Mouse (Mus musculus) thymus, adult 2 months (tissue): Measurements from ENCODE around the gene Ranbp3l. TPM values are rescaled to one million over a fixed set of nuclear protein-coding genes. Genes with fewer than 3 reads are reported as not detected.

ENCODE experiments used
- DNase-seq: peaks from one replicate; pipeline ENCODE4 v3.0.0; 2021
- H3K27ac ChIP-seq: fragments of 200-500 bp; 2 replicates; pipeline ENCODE4 v1.5.1; 2012; ENCODE audit warnings: low read length, control low read depth; ENCODE audit not compliant: control insufficient read depth, insufficient read depth
- H3K27me3 ChIP-seq: fragments of 200-500 bp; 2 replicates; pipeline ENCODE4 v1.6.1; 2012; ENCODE audit warnings: mild to moderate bottlenecking, low read length, moderate library complexity, mixed read lengths; ENCODE audit not compliant: control insufficient read depth, insufficient read depth
- H3K36me3 ChIP-seq: fragments of 200-500 bp; 2 replicates; pipeline ENCODE4 v1.6.1; 2012; ENCODE audit warnings: mild to moderate bottlenecking, low read length, moderate library complexity; ENCODE audit not compliant: control insufficient read depth, insufficient read depth
- H3K4me1 ChIP-seq: fragments of 200-500 bp; replicated peaks from 2 replicates; pipeline ENCODE4 v1.6.1; 2012; ENCODE audit warnings: low read length; ENCODE audit not compliant: control insufficient read depth, insufficient read depth
- H3K4me3 ChIP-seq: fragments of 200-500 bp; 2 replicates; pipeline ENCODE4 v1.5.1; 2012; ENCODE audit warnings: mild to moderate bottlenecking, low read length, control low read depth, moderate library complexity; ENCODE audit not compliant: control insufficient read depth, insufficient read depth
- CTCF ChIP-seq: fragments of 200-500 bp; IDR thresholded peaks from 2 replicates; pipeline ENCODE4 v1.5.1; 2012; ENCODE audit warnings: mild to moderate bottlenecking, control low read depth, low read length, moderate library complexity, borderline replicate concordance; ENCODE audit not compliant: control insufficient read depth, poor library complexity, insufficient read depth; ENCODE audit errors: extremely low read depth
- POLR2A ChIP-seq: fragments of 200-500 bp; IDR thresholded peaks from 2 replicates; pipeline ENCODE4 v1.6.1; 2012; ENCODE audit warnings: mild to moderate bottlenecking, low read length, control low read depth, moderate library complexity; ENCODE audit not compliant: control insufficient read depth, poor library complexity, insufficient read depth; ENCODE audit errors: extremely low read depth
- WGBS: fragments of 180-500 bp; shearing (Covaris S2); methylation state at CpG from one replicate; pipeline ENCODE4 v1.1.7; 2018; 5-methylcytosine and 5-hydroxymethylcytosine counted together
- polyA plus RNA-seq: library from polyadenylated mRNA; depleted of rRNA; stranded (reverse); fragments of >200 nt; gene quantifications from 2 replicates; pipeline ENCODE4 v1.2.3, GENCODE M21; 2012

The Ranbp3l gene
- polyA plus RNA-seq, 1 experiment = 0.15 TPM

DNA sequence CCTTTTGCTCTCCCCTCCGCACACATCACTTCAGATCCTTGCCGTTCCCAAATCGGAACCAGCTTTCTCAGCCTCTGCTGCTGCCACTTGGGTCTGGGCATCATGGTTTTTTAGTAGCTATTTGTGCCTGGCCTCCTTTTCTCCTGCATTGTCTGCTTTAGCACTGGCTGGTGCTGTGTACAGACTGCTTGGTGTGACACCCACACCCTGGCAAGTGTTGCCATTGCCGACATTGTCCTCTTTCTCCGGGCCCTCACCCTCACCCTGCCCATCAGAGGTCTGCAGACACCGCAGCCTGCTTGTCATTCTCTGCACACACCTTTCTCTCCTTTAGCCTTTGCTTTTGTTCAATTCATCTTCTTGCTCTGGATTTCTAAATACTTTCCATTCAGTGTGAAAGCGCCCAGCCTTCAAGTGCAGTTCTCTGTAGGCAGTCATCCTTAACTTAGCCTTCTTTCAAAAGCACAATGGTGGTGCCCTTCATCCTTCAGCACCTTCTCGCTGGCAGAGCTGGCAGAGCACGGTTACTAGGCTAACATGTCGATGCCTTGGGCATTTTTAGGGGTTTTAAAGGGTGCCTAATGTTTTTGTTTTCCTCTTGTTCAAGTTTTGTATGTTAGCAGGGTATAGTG lies 132.8 kb downstream of the Ranbp3l start:
- TF ChIP-seq POLR2A (no peak), CTCF (no peak)
- Histone ChIP-seq H3K4me1 (no peaks in the 10 kb centered on the region), H3K4me3 (no peak overlapping the region), H3K36me3 (peaks cover 20% of the 10 kb centered on the region), H3K27ac (no peak overlapping the region), H3K27me3 (no peaks in the 10 kb centered on the region)
- no peak for DNase-seq
- WGBS = 97% methylated on average over 10 of the region's 10 CpGs

DNA sequence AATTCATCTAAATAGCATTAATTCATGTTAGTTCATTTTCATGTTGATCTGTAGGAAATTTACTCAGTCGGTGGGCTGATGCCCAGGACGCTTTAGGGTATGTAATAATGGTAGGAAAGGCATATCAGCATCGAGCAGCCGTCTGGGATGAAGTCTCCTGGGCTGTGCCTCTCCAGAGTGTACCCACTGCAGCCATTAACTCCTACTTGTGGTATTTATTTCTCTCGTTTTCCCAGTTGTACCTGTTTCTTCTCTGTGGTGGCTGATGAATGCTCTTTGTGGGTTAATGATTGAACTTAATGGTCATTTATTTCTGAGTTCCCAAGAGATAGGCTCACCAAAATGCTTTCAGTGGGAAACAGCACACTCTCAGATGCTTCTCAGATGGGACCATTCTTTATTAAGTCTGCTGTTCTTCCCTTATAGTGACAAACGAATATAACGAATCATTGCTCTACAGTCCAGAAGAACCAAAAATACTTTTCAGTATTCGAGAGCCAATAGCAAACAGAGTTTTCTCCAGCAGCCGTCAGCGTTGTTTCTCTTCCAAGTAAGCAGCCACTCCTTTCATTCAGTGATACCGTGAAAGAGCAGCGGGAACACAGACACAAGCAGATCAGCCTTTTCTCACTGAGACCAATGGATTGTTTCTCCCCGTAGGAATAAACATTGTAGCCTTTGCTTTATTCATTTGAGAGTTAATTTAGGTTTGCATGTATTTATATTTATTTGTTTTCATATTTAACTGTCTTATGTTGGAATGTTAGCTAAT lies 138.7 kb downstream of the Ranbp3l start:
- H3K4me1 ChIP-seq = no peaks in the 10 kb centered on the region
- TF ChIP-seq POLR2A = no peak
- no peak for TF ChIP-seq CTCF
- WGBS = 95% methylated on average over 13 of the region's 13 CpGs
- H3K27me3 ChIP-seq = no peaks in the 10 kb centered on the region
- DNase-seq = no peak
- H3K4me3 ChIP-seq = no peak overlapping the region
- no peak overlapping the region for H3K27ac ChIP-seq
- peaks cover 24% of the 10 kb centered on the region for H3K36me3 ChIP-seq

DNA sequence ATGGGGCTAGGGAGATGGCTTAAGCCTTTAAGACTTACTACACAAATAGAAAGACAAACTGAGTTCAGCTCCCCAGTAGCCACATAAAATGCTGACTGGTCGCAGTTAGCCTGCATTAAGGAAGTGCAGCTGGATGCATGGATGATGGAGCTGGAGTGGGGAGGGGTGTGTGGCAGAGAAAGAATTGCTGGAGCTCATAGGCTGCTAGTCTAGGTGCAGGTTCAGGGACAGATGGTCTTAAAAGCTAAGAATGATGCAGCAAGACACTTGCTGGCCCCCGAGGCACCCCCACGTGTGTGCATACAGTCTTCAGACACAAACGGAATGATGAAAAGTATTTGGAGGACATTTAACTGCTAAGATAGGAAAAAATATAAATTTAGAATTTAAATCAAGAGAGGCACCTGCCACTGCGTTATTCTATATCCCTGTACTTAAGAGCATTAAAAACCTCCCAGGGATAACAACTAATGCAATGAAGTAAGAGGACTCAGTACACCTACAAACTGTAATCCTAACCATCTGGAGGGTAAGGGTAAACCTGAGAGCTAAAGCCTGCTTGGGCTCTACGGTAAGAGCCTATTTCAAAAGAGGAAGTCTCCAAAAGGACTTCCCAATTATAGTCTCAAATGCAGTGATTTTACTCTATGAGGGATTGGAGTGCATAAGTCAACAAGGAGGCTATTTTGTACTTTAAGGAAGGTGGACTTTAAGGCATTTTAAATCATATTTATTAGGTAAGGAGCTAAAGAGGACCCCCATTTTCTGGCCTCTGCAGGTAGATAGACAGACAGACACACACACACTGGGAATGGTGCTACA lies 143.0 kb downstream of the Ranbp3l start:
- Histone ChIP-seq H3K27me3 (no peaks in the 10 kb centered on the region), H3K27ac (no peak overlapping the region), H3K4me1 (no peaks in the 10 kb centered on the region), H3K36me3 (peaks cover 53% of the 10 kb centered on the region), H3K4me3 (no peak overlapping the region)
- TF ChIP-seq CTCF = no peak
- TF ChIP-seq POLR2A = no peak
- 89% methylated on average over 6 of the region's 6 CpGs for WGBS
- no peak for DNase-seq

DNA sequence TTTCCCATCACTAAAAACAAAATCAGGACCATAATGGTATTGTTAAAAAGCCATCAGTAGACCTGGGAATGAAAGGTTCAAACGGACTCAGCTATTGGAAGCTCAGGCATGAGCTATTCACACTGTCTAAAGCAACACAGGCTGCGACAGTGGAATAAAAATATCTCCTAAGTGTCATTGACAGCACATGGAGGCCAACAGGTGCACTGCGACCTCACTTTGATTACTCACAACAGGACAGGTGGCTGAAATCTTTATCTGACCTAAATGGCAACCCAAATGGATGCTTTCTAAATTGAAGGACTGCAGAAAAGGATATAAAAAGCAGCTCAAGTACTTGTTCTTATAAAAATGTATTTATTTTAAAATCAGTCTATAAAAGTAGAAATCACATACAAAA lies 143.9 kb downstream of the Ranbp3l start:
- Histone ChIP-seq H3K4me1 (no peaks in the 10 kb centered on the region), H3K27ac (no peak overlapping the region), H3K36me3 (peaks cover 60% of the 10 kb centered on the region), H3K4me3 (no peak overlapping the region), H3K27me3 (no peaks in the 10 kb centered on the region)
- no peak for DNase-seq
- no peak for TF ChIP-seq CTCF
- no peak for TF ChIP-seq POLR2A
- 93% methylated on average over 3 of the region's 3 CpGs for WGBS

DNA sequence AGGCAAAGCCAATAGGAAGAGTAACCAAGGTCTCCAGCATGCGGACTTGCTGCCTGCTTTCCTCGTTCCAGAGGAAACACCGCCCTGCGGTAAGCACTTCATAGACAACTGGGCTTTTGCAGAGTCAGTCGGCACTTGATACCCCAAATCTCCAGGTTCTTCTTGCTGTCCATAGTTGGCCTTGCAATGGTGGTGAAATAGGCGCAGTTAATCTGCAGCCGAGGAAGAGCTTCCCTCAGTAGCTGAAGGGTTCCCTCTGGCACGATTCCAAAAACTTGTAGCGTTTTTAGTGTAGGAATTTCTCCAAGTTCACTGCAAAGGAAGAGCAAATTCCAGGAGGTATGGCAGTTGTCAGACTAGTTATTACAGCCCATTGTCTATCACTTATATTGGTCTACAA lies 145.8 kb downstream of the Ranbp3l start:
- no peaks in the 10 kb centered on the region for H3K4me1 ChIP-seq
- no peak for DNase-seq
- H3K27me3 ChIP-seq = no peaks in the 10 kb centered on the region
- WGBS = 95% methylated on average over 9 of the region's 9 CpGs
- H3K4me3 ChIP-seq = no peak overlapping the region
- TF ChIP-seq POLR2A (no peak), CTCF (no peak)
- no peak overlapping the region for H3K27ac ChIP-seq
- peaks cover 57% of the 10 kb centered on the region for H3K36me3 ChIP-seq

DNA sequence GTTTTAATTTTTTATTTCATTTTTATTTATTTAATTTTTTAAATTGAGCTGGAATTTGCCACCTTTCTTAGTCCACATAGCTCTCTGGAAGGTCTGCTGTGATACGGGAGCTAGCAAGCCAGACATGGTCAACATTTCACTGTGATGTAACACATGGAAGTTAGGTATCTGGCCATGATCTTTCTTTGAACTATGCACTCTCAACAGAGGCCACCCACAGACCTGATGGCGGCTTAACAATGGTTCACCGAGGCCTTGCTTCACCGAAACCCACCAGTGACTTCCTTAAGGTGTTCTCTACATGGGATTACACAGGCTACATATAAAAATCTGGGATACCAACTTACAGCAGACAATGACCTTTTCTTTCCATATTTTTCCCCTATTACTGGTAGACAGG lies 146.4 kb downstream of the Ranbp3l start:
- TF ChIP-seq CTCF = no peak
- TF ChIP-seq POLR2A = no peak
- Histone ChIP-seq H3K4me1 (no peaks in the 10 kb centered on the region), H3K27me3 (no peaks in the 10 kb centered on the region), H3K36me3 (peaks cover 57% of the 10 kb centered on the region), H3K4me3 (no peak overlapping the region), H3K27ac (no peak overlapping the region)
- DNase-seq = no peak
- 99% methylated on average over 4 of the region's 4 CpGs for WGBS
